Mouse (Mus musculus) myocyte (in vitro differentiated cells): ENCODE results near the gene Sun2. TPM values are rescaled to one million over a fixed set of nuclear protein-coding genes. Genes with fewer than 3 reads are reported as not detected.

Source experiments
- H3K27me3 ChIP-seq: one replicate; pipeline ENCODE4 v1.6.1; 2011; ENCODE audit not compliant: control insufficient read depth, insufficient read depth, insufficient read length
- H3K36me3 ChIP-seq: one replicate; pipeline ENCODE4 v1.6.1; 2011; ENCODE audit not compliant: control insufficient read depth, insufficient read depth
- H3K4me2 ChIP-seq: one replicate; pipeline ENCODE4 v1.6.1; 2011; ENCODE audit warnings: low read depth, control low read depth
- H3K4me3 ChIP-seq: one replicate; pipeline ENCODE4 v1.5.1; 2011; ENCODE audit warnings: mild to moderate bottlenecking, control low read depth, moderate library complexity
- H3K79me2 ChIP-seq: one replicate; pipeline ENCODE4 v1.6.1; 2011; ENCODE audit not compliant: control insufficient read depth, insufficient read depth
- H3ac ChIP-seq: one replicate; pipeline ENCODE4 v1.6.1; 2011; ENCODE audit not compliant: control insufficient read depth, insufficient read length
- CEBPB ChIP-seq: IDR thresholded peaks from 2 replicates; pipeline ENCODE4 v1.6.1; 2011; ENCODE audit warnings: mild to moderate bottlenecking, moderate library complexity; ENCODE audit not compliant: poor library complexity, insufficient read depth, severe bottlenecking
- E2F4 ChIP-seq: IDR thresholded peaks from one replicate; pipeline ENCODE4 v1.6.1; 2011; ENCODE audit warnings: mild to moderate bottlenecking, control low read depth, moderate library complexity; ENCODE audit not compliant: insufficient read depth
- MAX ChIP-seq: IDR thresholded peaks from one replicate; pipeline ENCODE4 v1.6.1; 2011; ENCODE audit warnings: low read depth, mild to moderate bottlenecking, control low read depth
- MYOD1 ChIP-seq, 3 experiments: IDR thresholded peaks; one replicate each; pipeline ENCODE4 v1.6.1; 2011; ENCODE audit warnings: control low read depth in 2 of 3, low read depth in 2 of 3, mild to moderate bottlenecking in 2 of 3, moderate library complexity in 1 of 3; ENCODE audit not compliant: insufficient read length in 2 of 3, control insufficient read depth in 1 of 3
- MYOG ChIP-seq, 3 experiments: IDR thresholded peaks; one replicate each; pipeline ENCODE4 v1.6.1; 2011; ENCODE audit warnings: control low read depth in 2 of 3, low read depth in 2 of 3, mild to moderate bottlenecking in 2 of 3; ENCODE audit not compliant: insufficient read length in 2 of 3, control insufficient read depth in 1 of 3, insufficient read depth in 1 of 3
- POLR2A ChIP-seq: IDR thresholded peaks from one replicate; pipeline ENCODE4 v1.6.1; 2011; ENCODE audit warnings: low read depth, mild to moderate bottlenecking, control low read depth, moderate library complexity; ENCODE audit not compliant: insufficient read length
- POLR2AphosphoS2 ChIP-seq: IDR thresholded peaks from one replicate; pipeline ENCODE4 v1.6.1; 2011; ENCODE audit warnings: low read depth, control low read depth; ENCODE audit not compliant: insufficient read length
- REST ChIP-seq: IDR thresholded peaks from one replicate; pipeline ENCODE4 v1.6.1; 2011; ENCODE audit warnings: mild to moderate bottlenecking, control low read depth, moderate library complexity; ENCODE audit not compliant: insufficient read depth, insufficient read length
- SRF ChIP-seq: IDR thresholded peaks from one replicate; pipeline ENCODE4 v1.6.1; 2011; ENCODE audit warnings: low read depth; ENCODE audit not compliant: control insufficient read depth, insufficient read length
- TCF12 ChIP-seq: IDR thresholded peaks from one replicate; pipeline ENCODE4 v1.6.1; 2011; ENCODE audit warnings: mild to moderate bottlenecking, control low read depth; ENCODE audit not compliant: poor library complexity, insufficient read depth, severe bottlenecking
- TCF3 ChIP-seq: IDR thresholded peaks from one replicate; pipeline ENCODE4 v1.6.1; 2011; ENCODE audit warnings: low read depth, control low read depth; ENCODE audit not compliant: insufficient read length
- USF1 ChIP-seq: IDR thresholded peaks from one replicate; pipeline ENCODE4 v1.6.1; 2011; ENCODE audit warnings: low read depth, mild to moderate bottlenecking, control low read depth, moderate library complexity
- polyA plus RNA-seq: library from polyadenylated mRNA; unstranded; fragments of >200 nt; fragmentation: generic; extraction: Trizol; gene quantifications from one replicate; pipeline ENCODE4 v1.2.1, GENCODE M21; 2012; ENCODE audit warnings: missing spikeins

The Sun2 gene
- polyA plus RNA-seq, 1 experiment: 78.0 TPM

DNA sequence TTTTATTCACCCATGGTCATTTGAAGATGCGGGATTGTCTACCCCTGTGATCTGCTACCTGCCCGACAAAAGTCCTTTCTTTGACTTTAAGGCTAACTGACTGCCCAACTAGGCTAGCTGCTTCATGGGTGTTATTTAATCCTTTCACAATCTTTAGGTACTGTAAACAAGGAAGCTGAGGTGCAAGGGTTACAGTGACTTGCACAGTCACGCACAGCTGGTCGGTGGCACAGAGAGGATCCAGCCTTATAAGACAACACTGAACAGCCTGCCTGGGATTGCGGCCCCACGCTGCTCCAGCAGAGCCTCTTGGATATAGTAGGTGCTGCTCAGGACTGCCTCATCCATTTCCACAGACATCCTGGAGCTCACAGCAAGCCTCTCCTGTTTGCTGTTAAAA lies 59.2 kb downstream of the Sun2 start:
- Histone ChIP-seq H3ac (no peak overlapping the region), H3K4me2 (peak overlapping the region; percentile 90), H3K36me3 (peaks cover 5% of the 10 kb centered on the region), H3K27me3 (no peaks in the 10 kb centered on the region), H3K79me2 (peaks cover 92% of the 10 kb centered on the region), H3K4me3 (peak overlapping the region; percentile 61)
- no peak for TF ChIP-seq MYOD1 (IDR thresholded peaks at IDR 0.05; ENCODE audit: control insufficient read depth in 1 of 3, insufficient read length in 2 of 3, low read depth in 2 of 3)
- TF ChIP-seq TCF12: no peak
- TF ChIP-seq REST: no peak
- TF ChIP-seq MAX: no peak
- no peak for TF ChIP-seq POLR2A
- TF ChIP-seq USF1: no peak
- no peak for TF ChIP-seq SRF
- TF ChIP-seq POLR2AphosphoS2: no peak

DNA sequence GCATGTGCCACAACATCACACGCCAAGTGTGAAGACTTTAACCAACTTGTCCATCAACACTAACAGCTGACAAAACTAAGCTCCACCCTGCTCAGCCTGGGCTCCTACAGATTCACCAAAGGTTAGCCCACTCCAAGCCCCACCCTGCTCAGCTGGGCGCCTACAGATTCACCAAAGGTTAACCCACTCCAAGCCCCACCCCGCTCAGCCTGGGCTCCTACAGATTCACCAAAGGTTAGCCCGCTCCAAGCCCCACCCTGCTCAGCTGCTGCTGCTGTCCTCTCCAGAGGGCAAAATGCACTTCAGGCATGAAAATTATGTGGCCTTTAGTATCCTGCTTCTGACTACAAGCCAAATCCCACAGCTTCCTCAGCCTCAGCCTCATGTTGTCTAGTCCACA lies 60.4 kb downstream of the Sun2 start:
- H3K27me3 ChIP-seq: no peaks in the 10 kb centered on the region
- peaks cover 92% of the 10 kb centered on the region for H3K79me2 ChIP-seq
- no peak overlapping the region for H3K4me3 ChIP-seq
- H3ac ChIP-seq: no peak overlapping the region
- H3K4me2 ChIP-seq: peak overlapping the region; percentile 90
- TF ChIP-seq MYOG (IDR thresholded peaks at IDR 0.05; ENCODE audit: control insufficient read depth in 1 of 3, insufficient read depth in 1 of 3, insufficient read length in 2 of 3, low read depth in 2 of 3) (peak in 1 of 3 experiments; percentile 85), MYOD1 (IDR thresholded peaks at IDR 0.05; ENCODE audit: control insufficient read depth in 1 of 3, insufficient read length in 2 of 3, low read depth in 2 of 3) (peak; percentile 2 to 60 (median 6)), POLR2A (no peak)
- H3K36me3 ChIP-seq: peaks cover 13% of the 10 kb centered on the region

DNA sequence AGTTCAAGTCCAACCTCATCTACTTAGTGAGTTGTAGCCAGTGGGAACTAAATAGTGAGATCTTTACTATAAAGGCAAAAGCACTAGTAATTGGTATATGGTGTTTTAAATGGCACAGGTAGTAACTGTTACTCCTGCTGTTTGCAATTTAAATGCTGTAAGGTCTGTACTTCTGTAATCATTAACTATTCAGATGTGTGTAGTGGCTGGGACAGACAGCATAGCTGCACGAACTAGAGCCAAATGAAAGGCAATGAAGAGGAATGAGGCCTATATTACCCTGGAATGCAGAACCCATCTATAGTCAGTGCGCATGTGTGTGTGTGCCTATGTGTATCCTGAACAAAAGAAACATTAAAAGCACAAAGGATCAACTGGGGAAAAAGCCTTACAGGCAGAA lies 64.4 kb downstream of the Sun2 start:
- Histone ChIP-seq H3ac (no peak overlapping the region), H3K4me3 (no peak overlapping the region), H3K36me3 (peaks cover 43% of the 10 kb centered on the region), H3K27me3 (no peaks in the 10 kb centered on the region), H3K4me2 (no peak overlapping the region), H3K79me2 (peaks cover 60% of the 10 kb centered on the region)
- TF ChIP-seq POLR2A (no peak), MYOG (IDR thresholded peaks at IDR 0.05; ENCODE audit: control insufficient read depth in 1 of 3, insufficient read depth in 1 of 3, insufficient read length in 2 of 3, low read depth in 2 of 3) (no peak), SRF (no peak), MYOD1 (IDR thresholded peaks at IDR 0.05; ENCODE audit: control insufficient read depth in 1 of 3, insufficient read length in 2 of 3, low read depth in 2 of 3) (no peak), TCF3 (no peak), REST (no peak), POLR2AphosphoS2 (no peak), CEBPB (no peak), TCF12 (no peak), MAX (no peak), E2F4 (no peak), USF1 (no peak)

Other genes starting within 250 kb of the Sun2 start
- 0.06 TPM for gene Kcnj4, start 237.3 kb downstream of the Sun2 start, polyA plus RNA-seq
- gene Kdelr3, start 226.1 kb downstream of the Sun2 start, polyA plus RNA-seq: 74.7 TPM
- 96.2 TPM for gene Ddx17, start 195.8 kb downstream of the Sun2 start, polyA plus RNA-seq
- gene Dmc1, start 137.4 kb downstream of the Sun2 start, polyA plus RNA-seq: not detected
- 0.74 TPM for gene Fam227a, start 83.6 kb downstream of the Sun2 start, polyA plus RNA-seq
- gene Cby1, start 83.3 kb downstream of the Sun2 start, polyA plus RNA-seq: 41.6 TPM
- 110 TPM for gene Tomm22, start 71.7 kb downstream of the Sun2 start, polyA plus RNA-seq
- 40.6 TPM for gene Josd1, start 54.6 kb downstream of the Sun2 start, polyA plus RNA-seq
- 52.7 TPM for gene Gtpbp1, start 51.7 kb downstream of the Sun2 start, polyA plus RNA-seq
- gene Dnal4, start 35.3 kb upstream of the Sun2 start, polyA plus RNA-seq: 66.8 TPM
- 14.3 TPM for gene Nptxr, start 62.2 kb upstream of the Sun2 start, polyA plus RNA-seq
- gene Npcd, start 91.7 kb upstream of the Sun2 start, polyA plus RNA-seq: 3.2 TPM
- 26.1 TPM for gene Cbx6, start 92.2 kb upstream of the Sun2 start, polyA plus RNA-seq
- gene Apobec3, start 149.1 kb upstream of the Sun2 start, polyA plus RNA-seq: 10.0 TPM
- gene Cbx7, start 228.6 kb upstream of the Sun2 start, polyA plus RNA-seq: 4.7 TPM